Mouse (Mus musculus) brain, embryonic 14.5 days (tissue): ENCODE results near the gene Pde4d.

ENCODE experiments used
- CTCF ChIP-seq: fragments of 200-500 bp; IDR thresholded peaks from 2 replicates; pipeline ENCODE4 v1.5.1; 2012; ENCODE audit warnings: inconsistent platforms, mild to moderate bottlenecking, moderate library complexity, borderline replicate concordance; ENCODE audit not compliant: insufficient read depth, insufficient read length; ENCODE audit errors: extremely low read depth
- POLR2A ChIP-seq: fragments of 200-500 bp; IDR thresholded peaks from 2 replicates; pipeline ENCODE4 v1.6.1; 2012; ENCODE audit warnings: mild to moderate bottlenecking, inconsistent platforms, borderline replicate concordance; ENCODE audit not compliant: poor library complexity, insufficient read depth, insufficient read length, severe bottlenecking; ENCODE audit errors: extremely low read depth

DNA sequence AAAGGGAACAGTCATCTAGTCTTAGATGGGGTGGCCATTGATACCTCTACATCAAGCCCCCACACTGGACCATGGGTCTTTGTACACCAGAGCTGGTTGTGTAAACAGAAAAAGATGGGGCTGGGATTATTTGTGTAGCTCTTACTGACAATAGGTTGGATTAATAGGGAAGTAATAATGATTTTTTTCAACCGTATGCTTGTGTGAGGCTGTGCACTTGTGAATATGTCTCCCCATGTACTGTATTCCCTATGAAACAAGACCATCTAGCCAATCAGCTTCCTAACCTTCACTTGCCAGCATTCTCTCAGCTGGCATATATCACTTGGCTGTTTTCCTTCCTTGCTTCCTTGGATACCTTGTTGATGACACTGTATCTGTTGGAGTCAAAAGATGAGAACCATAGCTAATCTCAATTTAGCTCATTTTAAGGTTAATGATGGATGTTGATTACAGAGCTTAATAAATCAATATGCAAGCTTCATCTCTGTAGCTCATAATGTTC is 668.6 kb downstream of the Pde4d start:
- no peak for TF ChIP-seq CTCF
- no peak for TF ChIP-seq POLR2A
